8 mouse cellular contexts compared by ENCODE assay signal in genomic region chr2:181600226-181600758, GRCm38 (mm10). TPM values are rescaled to one million over a fixed set of nuclear protein-coding genes. Genes with fewer than 3 reads are reported as not detected.
A peak's percentile ranks its signal among the peaks of the same experiment; 100 is the strongest.
DNase-seq lines count a peak whose midpoint lies in the region; ATAC-seq and TF ChIP-seq lines count a peak whose summit lies in the region.

No protein-coding gene starts in this region.

- H3K4me1 ChIP-seq in embryonic facial prominence, embryonic 11.5 days (ENCODE audit: control insufficient read depth, insufficient read depth, low read length), result peaks cover 3% of the 10 kb centered on the region; the same call in 1 of the 2 replicates
- H3K4me1 ChIP-seq in hindbrain, embryonic 13.5 days (replicated peaks), result peaks cover 52% of the 10 kb centered on the region
- H3K4me1 ChIP-seq in midbrain, embryonic 15.5 days, result peaks cover 45% of the 10 kb centered on the region

- H3K9ac ChIP-seq in embryonic facial prominence, embryonic 11.5 days (replicated peaks; ENCODE audit: low read length), result peak overlapping the region; percentile 74
- H3K9ac ChIP-seq in hindbrain, embryonic 13.5 days, result peak overlapping the region; percentile 88
- H3K9ac ChIP-seq in midbrain, embryonic 15.5 days, result no peak overlapping the region

- ATAC-seq in embryonic facial prominence, embryonic 11.5 days (replicated peaks; ENCODE audit: insufficient number of reproducible peaks, low FRiP score, low TSS enrichment, low read depth), result no peak
- no peak for ATAC-seq in hindbrain, embryonic 13.5 days (ENCODE audit: low FRiP score)
- ATAC-seq in midbrain, embryonic 15.5 days (replicated peaks), result 0 out of 2 replicates have a peak, but pooled peaks have one; percentile 0

- H3K4me2 ChIP-seq in embryonic facial prominence, embryonic 11.5 days (ENCODE audit: low read depth, low read length), result peak overlapping the region; percentile 78
- H3K4me2 ChIP-seq in hindbrain, embryonic 13.5 days, result peak overlapping the region; percentile 82
- H3K4me2 ChIP-seq in midbrain, embryonic 15.5 days, result peak overlapping the region; percentile 66

- no peaks in the 10 kb centered on the region for H3K27me3 ChIP-seq in embryonic facial prominence, embryonic 11.5 days (ENCODE audit: control insufficient read depth, insufficient read depth, low read length)
- H3K27me3 ChIP-seq in hindbrain, embryonic 13.5 days, result no peaks in the 10 kb centered on the region
- no peaks in the 10 kb centered on the region for H3K27me3 ChIP-seq in midbrain, embryonic 15.5 days (replicated peaks)

- peak overlapping the region; percentile 97 for H3K27ac ChIP-seq in layer of hippocampus, adult 2 months
- no peak overlapping the region for H3K27ac ChIP-seq in embryonic facial prominence, embryonic 11.5 days (replicated peaks; ENCODE audit: low read depth, low read length)
- peak overlapping the region; percentile 88; the same call in 1 of the 2 replicates for H3K27ac ChIP-seq in hindbrain, embryonic 13.5 days
- H3K27ac ChIP-seq in midbrain, embryonic 15.5 days, result peak overlapping the region; percentile 81; the same call in 1 of the 2 replicates

- H3K4me3 ChIP-seq in layer of hippocampus, adult 2 months, result peak overlapping the region; percentile 76
- H3K4me3 ChIP-seq in embryonic facial prominence, embryonic 11.5 days (ENCODE audit: low read depth, low read length), result peak overlapping the region; percentile 96
- H3K4me3 ChIP-seq in hindbrain, embryonic 13.5 days, result peak overlapping the region; percentile 79
- peak overlapping the region; percentile 91 for H3K4me3 ChIP-seq in midbrain, embryonic 15.5 days

- H3K9me3 ChIP-seq in embryonic facial prominence, embryonic 11.5 days (replicated peaks; ENCODE audit: control insufficient read depth, low read length), result no peaks in the 10 kb centered on the region
- H3K9me3 ChIP-seq in hindbrain, embryonic 13.5 days, result no peaks in the 10 kb centered on the region
- no peaks in the 10 kb centered on the region for H3K9me3 ChIP-seq in midbrain, embryonic 15.5 days

- WGBS in embryonic facial prominence, embryonic 11.5 days, result 61% methylated on average over 6 of the region's 6 CpGs
- 68% methylated on average over 6 of the region's 6 CpGs for WGBS in hindbrain, embryonic 13.5 days
- 70% methylated on average over 6 of the region's 6 CpGs for WGBS in midbrain, embryonic 15.5 days

- no peaks in the 10 kb centered on the region for H3K36me3 ChIP-seq in embryonic facial prominence, embryonic 11.5 days (replicated peaks; ENCODE audit: control insufficient read depth, insufficient read depth, low read depth, low read length)
- H3K36me3 ChIP-seq in hindbrain, embryonic 13.5 days, result peaks cover 19% of the 10 kb centered on the region
- H3K36me3 ChIP-seq in midbrain, embryonic 15.5 days (replicated peaks), result no peaks in the 10 kb centered on the region; the same call in 1 of the 2 replicates

- DNase-seq in layer of hippocampus, adult 2 months (ENCODE audit: low spot score in 2 of 2), result peak in 1 of 2 experiments; percentile 8
- no peak for DNase-seq in layer of hippocampus, postnatal 10 days (ENCODE audit: low spot score in 2 of 2)
- DNase-seq in embryonic facial prominence, embryonic 11.5 days (ENCODE audit: low spot score), result no peak
- DNase-seq in gastrocnemius, adult 18-20 months (ENCODE audit: low spot score), result no peak
- no peak for DNase-seq in cerebellum, adult 9-10 months
- no peak for DNase-seq in gastrocnemius, adult 8-10 months (ENCODE audit: low spot score in 2 of 2)

- no peak for TF ChIP-seq CTCF in layer of hippocampus, adult 2 months (conservative IDR thresholded peaks at IDR 0.05)

RNA-seq across cellular contexts. Expression of gene Samd10, which starts 1.3 kb away (rescaled TPM):
- total RNA-seq in layer of hippocampus, adult 2 months (2021), result 10 to 100 TPM; 11.9 to 12.2 TPM
- total RNA-seq in layer of hippocampus, postnatal 10 days (2021), result 10 to 100 TPM; 20.9 to 21.7 TPM
- polyA plus RNA-seq in embryonic facial prominence, embryonic 11.5 days (2014; fragmentation: Nextera tagmentation; extraction: Ambion mirVana), result 22.7 and 30.3 TPM in 2 replicates
- 169 and 175 TPM in 2 replicates for polyA plus RNA-seq in hindbrain, embryonic 13.5 days (2015; fragmentation: Nextera tagmentation; extraction: Ambion mirVana)
- polyA plus RNA-seq in midbrain, embryonic 15.5 days (2015; fragmentation: Nextera tagmentation; extraction: Ambion mirVana), result 232 and 239 TPM in 2 replicates
- 1 to 10 TPM; 1.3 to 3.2 TPM for total RNA-seq in gastrocnemius, adult 18-20 months (2021)
- total RNA-seq in gastrocnemius, adult 8-10 months (2022), result 1 to 10 TPM; 1.7 to 4.6 (median 3.7) TPM

RNA-seq across cellular contexts. Expression of gene Zfp512b, which starts 7.7 kb away (rescaled TPM):
- total RNA-seq in layer of hippocampus, adult 2 months (2021), result 100 to 1,000 TPM; 102 to 103 TPM
- total RNA-seq in layer of hippocampus, postnatal 10 days (2021), result 100 to 1,000 TPM; 134 to 158 TPM
- polyA plus RNA-seq in embryonic facial prominence, embryonic 11.5 days (2014; fragmentation: Nextera tagmentation; extraction: Ambion mirVana), result 24.4 and 31.3 TPM in 2 replicates
- 68.0 and 74.1 TPM in 2 replicates for polyA plus RNA-seq in hindbrain, embryonic 13.5 days (2015; fragmentation: Nextera tagmentation; extraction: Ambion mirVana)
- polyA plus RNA-seq in midbrain, embryonic 15.5 days (2015; fragmentation: Nextera tagmentation; extraction: Ambion mirVana), result 97.1 and 111 TPM in 2 replicates
- 10 to 100 TPM; 13.5 to 18.0 TPM for total RNA-seq in gastrocnemius, adult 18-20 months (2021)
- total RNA-seq in gastrocnemius, adult 8-10 months (2022), result 10 to 100 TPM; 15.4 to 21.2 (median 19.3) TPM

RNA-seq across cellular contexts. Expression of gene Prpf6, which starts 8.6 kb away (rescaled TPM):
- 10 to 100 TPM; 57.2 to 57.3 TPM for total RNA-seq in layer of hippocampus, adult 2 months (2021)
- 10 to 100 TPM; 52.8 to 53.2 TPM for total RNA-seq in layer of hippocampus, postnatal 10 days (2021)
- polyA plus RNA-seq in embryonic facial prominence, embryonic 11.5 days (2014; fragmentation: Nextera tagmentation; extraction: Ambion mirVana), result 79.0 and 80.3 TPM in 2 replicates
- 63.7 and 67.7 TPM in 2 replicates for polyA plus RNA-seq in hindbrain, embryonic 13.5 days (2015; fragmentation: Nextera tagmentation; extraction: Ambion mirVana)
- polyA plus RNA-seq in midbrain, embryonic 15.5 days (2015; fragmentation: Nextera tagmentation; extraction: Ambion mirVana), result 68.4 and 69.0 TPM in 2 replicates
- 10 to 100 TPM; 30.8 to 34.2 TPM for total RNA-seq in gastrocnemius, adult 18-20 months (2021)
- total RNA-seq in gastrocnemius, adult 8-10 months (2022), result 10 to 100 TPM; 28.8 to 35.0 (median 32.6) TPM

RNA-seq across cellular contexts. Expression of gene Uckl1, which starts 15.6 kb away (rescaled TPM):
- 10 to 100 TPM; 68.2 to 73.8 TPM for total RNA-seq in layer of hippocampus, adult 2 months (2021)
- total RNA-seq in layer of hippocampus, postnatal 10 days (2021), result 10 to 100 TPM; 40.4 to 44.3 TPM
- polyA plus RNA-seq in embryonic facial prominence, embryonic 11.5 days (2014; fragmentation: Nextera tagmentation; extraction: Ambion mirVana), result 33.5 and 38.6 TPM in 2 replicates
- polyA plus RNA-seq in hindbrain, embryonic 13.5 days (2015; fragmentation: Nextera tagmentation; extraction: Ambion mirVana), result 61.3 and 67.1 TPM in 2 replicates
- 77.2 and 81.8 TPM in 2 replicates for polyA plus RNA-seq in midbrain, embryonic 15.5 days (2015; fragmentation: Nextera tagmentation; extraction: Ambion mirVana)
- 10 to 100 TPM; 23.2 to 23.4 TPM for total RNA-seq in gastrocnemius, adult 18-20 months (2021)
- total RNA-seq in gastrocnemius, adult 8-10 months (2022), result 10 to 100 TPM; 24.6 to 38.4 (median 28.5) TPM

RNA-seq across cellular contexts. Expression of gene Gm29797, which starts 56.5 kb away (rescaled TPM):
- total RNA-seq in layer of hippocampus, adult 2 months (2021), result 1 to 10 TPM in 1 of 2 experiments, under 1 TPM in 1; 0.83 to 1.4 TPM
- total RNA-seq in layer of hippocampus, postnatal 10 days (2021), result not detected
- 0.29 and 0.39 TPM in 2 replicates for polyA plus RNA-seq in embryonic facial prominence, embryonic 11.5 days (2014; fragmentation: Nextera tagmentation; extraction: Ambion mirVana)
- 0.27 TPM in 1 of 2 replicates, not detected in the other for polyA plus RNA-seq in hindbrain, embryonic 13.5 days (2015; fragmentation: Nextera tagmentation; extraction: Ambion mirVana)
- not detected in 2 replicates for polyA plus RNA-seq in midbrain, embryonic 15.5 days (2015; fragmentation: Nextera tagmentation; extraction: Ambion mirVana)
- not detected for total RNA-seq in gastrocnemius, adult 18-20 months (2021)
- total RNA-seq in gastrocnemius, adult 8-10 months (2022), result not detected

Comparison
In these comparisons a context has a peak if more than half of its experiments do, and no peak if none do; other contexts are left out.
1. RNA of gene Zfp512b, which starts 7.7 kb away (total RNA-seq): 134 to 158 TPM in layer of hippocampus, postnatal 10 days and 102 to 103 TPM in layer of hippocampus, adult 2 months; 15.4 to 21.2 TPM in gastrocnemius, adult 8-10 months and 13.5 to 18.0 TPM in gastrocnemius, adult 18-20 months; every median in the first group is over 4 times any median in the second.
2. Peak in every context shown above with its lines, with median percentiles within 50 percentile points of each other: H3K4me3 ChIP-seq and H3K4me2 ChIP-seq.